Mouse (Mus musculus) ES-CJ7 (cell line): ENCODE measurements around the gene Rab14.
A peak's percentile ranks its signal among the peaks of the same experiment; 100 is the strongest.

Experiments
- DNase-seq: peaks from one replicate; pipeline ENCODE4 v3.0.0; 2011; ENCODE audit warnings: low read depth, low spot score

The Rab14 gene

GRCm38 (mm10) chr2:35200898-35201668 lies at the start of gene Rab14:
Gene Rab14 (minus strand): TSS chr2:35201120.
- peak; percentile 99 for DNase-seq

GRCm38 (mm10) chr2:35247763-35248162 lies 46.8 kb upstream of the Rab14 start:
- DNase-seq = no peak

- no peak for DNase-seq
Observed at GRCm38 (mm10) chr2:35244241-35244640, 43.3 kb upstream of the Rab14 start.

- DNase-seq = no peak
Observed at GRCm38 (mm10) chr2:35235021-35235420, 34.1 kb upstream of the Rab14 start.

- DNase-seq = no peak
Observed at GRCm38 (mm10) chr2:35233898-35234297, 33.0 kb upstream of the Rab14 start.

- no peak for DNase-seq
Observed at GRCm38 (mm10) chr2:35232595-35233445, 31.9 kb upstream of the Rab14 start.

- DNase-seq = no peak
Observed at GRCm38 (mm10) chr2:35231871-35232270, 31.0 kb upstream of the Rab14 start.

GRCm38 (mm10) chr2:35230215-35230614 lies 29.3 kb upstream of the Rab14 start:
- no peak for DNase-seq

- DNase-seq = no peak
Observed at GRCm38 (mm10) chr2:35228145-35228544, 27.2 kb upstream of the Rab14 start.

GRCm38 (mm10) chr2:35224285-35224684 lies 23.4 kb upstream of the Rab14 start:
- no peak for DNase-seq

GRCm38 (mm10) chr2:35222822-35223391 lies 22.0 kb upstream of the Rab14 start:
- DNase-seq = no peak

- no peak for DNase-seq
Observed at GRCm38 (mm10) chr2:35218736-35219135, 17.8 kb upstream of the Rab14 start.

- DNase-seq = no peak
Observed at GRCm38 (mm10) chr2:35216701-35217100, 15.8 kb upstream of the Rab14 start.

GRCm38 (mm10) chr2:35215363-35215762 lies 14.4 kb upstream of the Rab14 start:
- DNase-seq = no peak

GRCm38 (mm10) chr2:35214881-35215358 lies 14.0 kb upstream of the Rab14 start:
- peak; percentile 63 for DNase-seq

GRCm38 (mm10) chr2:35213345-35213910 lies 12.5 kb upstream of the Rab14 start:
- DNase-seq = no peak

GRCm38 (mm10) chr2:35211681-35212080 lies 10.8 kb upstream of the Rab14 start:
- DNase-seq = no peak

- no peak for DNase-seq
Observed at GRCm38 (mm10) chr2:35208931-35209665, 8.2 kb upstream of the Rab14 start.

GRCm38 (mm10) chr2:35208054-35208453 lies 7.1 kb upstream of the Rab14 start:
- DNase-seq = no peak

GRCm38 (mm10) chr2:35206761-35207160 lies 5.8 kb upstream of the Rab14 start:
- DNase-seq = no peak

GRCm38 (mm10) chr2:35203729-35204128 lies 2.8 kb upstream of the Rab14 start:
- DNase-seq = no peak
